Mouse (Mus musculus) adrenal gland, postnatal 25 days (tissue): Measurements from ENCODE around the gene Mterf2. TPM values are rescaled to one million over a fixed set of nuclear protein-coding genes. Genes with fewer than 3 reads are reported as not detected.

Experiments used
- DNase-seq: peaks from one replicate; pipeline ENCODE4 v3.0.0; 2021; ENCODE audit warnings: mixed read lengths
- long read RNA-seq: library from polyadenylated mRNA; stranded (forward); transcript quantifications from one replicate; pipeline ENCODE4 v2.0.0, GENCODE M21; 2021
- total RNA-seq: library from RNA; stranded (reverse); gene quantifications from 2 replicates; pipeline ENCODE4 v1.2.3, GENCODE M21; 2021

Mterf2 gene
- total RNA-seq: 3.9 and 9.1 TPM in 2 replicates
- long read RNA-seq, partial matches to known transcripts: 0 of 4 reads
- long read RNA-seq, other reads (novel, unspliced or antisense): 0 of 4 reads

DNA sequence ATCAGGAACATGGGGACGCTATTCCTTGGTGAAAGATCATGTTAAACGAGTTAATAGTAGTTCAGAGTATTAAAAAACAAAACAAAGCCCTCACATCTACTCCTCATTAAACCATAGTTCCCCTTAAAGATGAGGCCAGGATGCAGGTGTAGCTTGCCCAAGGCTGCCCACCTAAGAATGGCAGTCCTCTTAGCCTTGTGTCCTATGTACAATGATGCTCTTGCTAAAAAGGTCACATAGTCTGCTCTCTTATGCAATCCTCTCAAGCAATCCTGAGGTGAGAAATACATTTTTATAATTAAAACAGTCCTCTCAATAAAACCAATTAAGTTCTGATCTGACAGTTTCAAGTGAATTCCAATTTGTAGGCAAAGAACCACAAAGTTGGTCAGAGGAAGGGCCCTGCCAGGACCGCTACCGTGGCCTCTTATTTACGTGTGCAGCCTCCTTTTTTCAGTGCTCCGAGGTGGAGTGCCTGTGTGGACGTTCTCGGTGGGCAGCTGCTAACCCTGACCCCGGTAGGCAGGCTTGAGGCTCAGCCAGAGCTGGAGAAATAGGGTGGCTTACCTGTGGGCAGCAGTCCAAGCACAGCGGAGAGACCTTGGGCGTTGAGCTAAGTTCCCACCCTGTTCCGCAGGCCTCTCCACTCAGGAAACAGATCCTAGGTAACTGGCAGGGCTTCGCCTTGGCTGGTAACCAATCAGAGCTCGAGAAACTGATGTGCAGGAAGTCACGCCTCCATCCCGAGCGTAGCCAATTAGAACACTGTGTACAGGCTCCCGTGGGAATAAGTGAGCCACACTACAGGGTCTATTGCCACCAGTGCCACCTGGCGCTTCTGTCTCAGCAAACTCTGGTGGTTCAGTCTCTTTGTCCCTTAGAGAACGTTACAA is at the start of gene Mterf2:
Gene Mterf2, minus strand, starts transcription at position 633 of the 893 bp plus-strand sequence.
- peak; percentile 87 for DNase-seq

- DNase-seq: no peak
These were observed 48.8 kb upstream of the Mterf2 start for GRCm38 (mm10) chr10:85176640-85177039.

GRCm38 (mm10) chr10:85165306-85165705 is 37.5 kb upstream of the Mterf2 start:
- no peak for DNase-seq

GRCm38 (mm10) chr10:85164791-85165190 is 37.0 kb upstream of the Mterf2 start:
- no peak for DNase-seq

DNA sequence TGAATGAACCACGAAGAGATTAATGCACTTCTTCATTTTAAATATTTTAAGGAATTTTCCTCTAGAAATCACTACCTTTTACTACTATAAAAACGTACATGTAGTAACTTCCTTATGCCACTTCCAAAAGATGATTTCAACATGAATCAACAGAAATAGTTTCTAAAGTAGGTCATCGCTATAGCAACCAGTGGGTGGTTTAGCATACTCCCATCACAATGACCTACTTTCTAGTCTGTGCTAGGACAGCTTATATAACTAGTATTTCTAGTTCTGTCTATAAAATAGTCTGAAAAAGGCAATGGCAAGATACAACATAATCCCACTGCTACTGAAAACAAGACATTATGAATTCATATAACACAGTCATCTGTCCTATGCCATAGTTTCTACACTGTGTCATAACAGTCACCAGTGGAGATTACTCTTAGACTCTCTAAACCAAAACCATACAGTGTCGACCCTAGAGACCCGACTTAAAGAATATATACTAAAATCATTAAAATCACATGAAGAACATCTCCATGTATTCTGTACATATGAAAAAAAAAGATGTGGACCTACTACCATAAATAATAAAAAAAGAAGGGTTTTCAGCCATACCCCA is 34.0 kb upstream of the Mterf2 start:
- no peak for DNase-seq

DNA sequence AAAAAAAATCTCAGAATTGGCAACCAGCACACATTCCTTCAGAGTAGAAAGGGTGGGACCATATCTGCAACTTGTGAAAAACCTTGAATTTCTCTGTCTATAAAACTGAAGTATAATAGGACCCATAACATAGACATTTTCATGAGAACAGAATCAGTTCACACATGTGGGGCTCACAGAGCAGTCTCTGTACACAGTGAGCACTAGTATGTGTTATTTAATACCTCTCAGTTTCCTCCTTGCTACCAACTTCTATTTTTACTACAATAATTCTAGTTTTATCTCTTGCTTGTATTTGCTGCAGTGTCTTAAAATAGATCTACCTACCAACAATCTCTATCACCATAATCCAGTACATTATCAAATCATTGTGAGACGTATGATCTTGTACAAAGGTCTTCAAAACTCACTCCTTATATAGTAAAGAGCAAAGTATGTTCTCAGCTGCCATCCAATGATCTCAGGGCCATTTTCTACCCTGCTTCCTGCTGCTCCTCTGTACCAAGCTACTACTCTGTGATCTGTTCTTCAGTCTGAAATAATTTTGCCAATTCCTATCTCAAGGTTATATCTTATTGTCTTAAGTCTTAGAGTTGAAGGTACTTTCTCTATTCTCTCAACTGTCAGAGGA is 32.3 kb upstream of the Mterf2 start:
- no peak for DNase-seq

GRCm38 (mm10) chr10:85157451-85157850 is 29.6 kb upstream of the Mterf2 start:
- no peak for DNase-seq

- DNase-seq: peak; percentile 60
These were observed 26.4 kb upstream of the Mterf2 start for GRCm38 (mm10) chr10:85154195-85154594.

- no peak for DNase-seq
These were observed 21.4 kb upstream of the Mterf2 start for GRCm38 (mm10) chr10:85149226-85149625.

DNA sequence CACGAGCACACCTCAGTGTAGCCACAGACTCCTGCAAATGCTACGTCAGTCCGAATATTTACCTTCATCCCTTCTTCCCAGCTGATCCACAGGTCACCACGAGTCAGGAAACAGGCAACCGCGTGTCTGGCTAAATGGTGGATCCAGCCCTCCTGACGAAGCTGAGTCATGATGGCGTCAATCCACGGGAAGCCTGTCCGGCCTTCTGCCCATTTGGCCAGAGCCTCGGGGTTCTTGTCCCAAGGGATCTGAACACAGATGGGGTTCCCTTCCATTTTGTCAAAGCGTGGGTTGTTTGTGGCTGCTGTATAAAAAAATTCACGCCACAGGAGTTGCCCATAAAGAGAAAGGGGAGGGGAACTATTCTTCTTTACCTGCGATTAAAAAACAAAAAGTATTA is 18.5 kb upstream of the Mterf2 start:
- DNase-seq: no peak

GRCm38 (mm10) chr10:85141465-85141864 is 13.6 kb upstream of the Mterf2 start:
- no peak for DNase-seq

DNA sequence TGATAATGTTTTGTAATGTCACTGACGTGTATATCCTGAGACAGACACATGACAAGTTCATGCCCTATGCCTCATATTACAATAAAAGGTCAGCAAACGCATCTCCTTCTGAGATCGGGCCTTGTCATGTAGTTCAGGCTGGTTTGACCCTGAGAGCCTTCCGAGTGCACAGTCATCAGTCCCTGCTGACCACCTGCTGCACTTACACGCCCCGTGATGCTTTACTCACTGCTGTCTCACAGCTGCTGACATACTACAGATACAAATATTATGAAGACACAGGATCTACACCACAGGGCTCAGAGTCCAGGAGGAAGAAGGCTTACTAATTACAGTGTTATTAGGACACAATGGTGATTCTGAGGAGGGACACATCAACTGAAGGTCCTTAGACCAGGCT is 8.7 kb upstream of the Mterf2 start:
- DNase-seq: no peak

- no peak for DNase-seq
These were observed 626 bp upstream of the Mterf2 start for GRCm38 (mm10) chr10:85128453-85128852.

DNA sequence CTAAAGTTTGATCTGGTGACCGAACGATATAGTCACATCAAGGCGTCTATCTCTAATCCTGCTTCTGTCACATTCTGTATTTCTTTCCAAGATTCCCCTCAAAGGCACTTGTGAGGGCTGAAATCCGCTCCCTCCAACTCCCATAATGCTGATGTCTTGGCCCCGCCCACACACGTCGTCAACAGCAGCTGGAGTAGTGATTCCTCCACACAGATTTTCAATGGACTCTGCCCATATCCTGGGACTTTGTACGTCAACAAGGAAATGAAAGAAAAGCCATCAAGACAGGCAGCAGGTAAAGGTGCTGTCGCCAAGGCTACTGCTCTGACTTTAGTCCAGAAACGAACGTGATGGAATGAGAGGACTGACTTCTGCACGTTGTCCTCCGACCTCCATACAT is 2.6 kb downstream of the Mterf2 start:
- DNase-seq: no peak

- DNase-seq: no peak
These were observed 13.4 kb downstream of the Mterf2 start for GRCm38 (mm10) chr10:85114409-85114808.

GRCm38 (mm10) chr10:85103085-85103885 is 24.5 kb downstream of the Mterf2 start:
- peak; percentile 9 for DNase-seq

DNA sequence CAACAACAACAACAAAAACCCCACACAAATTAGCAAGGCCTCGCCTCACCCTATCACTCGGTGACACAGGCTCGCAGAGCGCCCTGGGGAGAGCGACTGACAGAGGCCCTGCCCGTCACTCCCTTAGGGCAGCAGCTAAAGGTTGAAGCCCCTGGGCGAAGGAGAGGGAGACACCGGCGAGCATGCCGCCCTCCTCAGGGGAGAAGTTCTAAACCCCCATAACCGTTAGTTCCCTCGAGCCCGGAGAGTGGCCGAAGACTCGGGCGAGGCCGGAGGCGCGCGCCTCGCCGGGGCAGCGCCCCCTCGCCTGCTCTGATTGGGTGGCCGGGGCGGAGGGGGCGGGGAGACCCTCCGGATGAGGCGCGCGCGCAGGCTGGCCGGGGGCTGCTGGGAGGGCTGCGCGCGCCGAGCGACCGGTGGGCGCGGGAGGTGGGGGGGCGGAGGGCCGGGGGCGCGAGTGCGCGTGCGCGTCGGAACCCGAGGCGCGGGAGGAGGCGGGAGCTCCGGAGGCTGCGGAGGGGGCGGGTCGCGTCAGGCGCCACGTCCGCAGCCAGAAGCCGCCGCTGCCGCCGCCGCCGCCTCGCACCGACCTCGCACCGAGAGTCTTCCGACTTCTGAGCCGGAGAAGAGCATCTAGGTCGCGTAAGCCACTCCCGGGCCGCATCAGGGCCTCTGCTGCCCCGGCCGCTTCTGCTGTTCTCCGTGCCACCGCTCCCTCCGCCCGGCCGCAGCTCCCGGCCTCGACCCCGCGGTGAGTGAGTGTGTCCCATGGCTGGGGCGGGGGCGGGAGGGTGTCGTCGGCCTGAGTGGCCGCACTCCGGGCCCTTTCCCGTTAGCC is 25.4 kb downstream of the Mterf2 start, which contains the start of the genes Fhl4 and Tmem263:
Gene Fhl4, minus strand, starts transcription at position 249 of the 838 bp plus-strand sequence.
Gene Tmem263, plus strand, starts transcription at position 381 of the 838 bp plus-strand sequence.
- peak; percentile 88 for DNase-seq

- no peak for DNase-seq
These were observed 26.0 kb downstream of the Mterf2 start for GRCm38 (mm10) chr10:85101841-85102240.

DNA sequence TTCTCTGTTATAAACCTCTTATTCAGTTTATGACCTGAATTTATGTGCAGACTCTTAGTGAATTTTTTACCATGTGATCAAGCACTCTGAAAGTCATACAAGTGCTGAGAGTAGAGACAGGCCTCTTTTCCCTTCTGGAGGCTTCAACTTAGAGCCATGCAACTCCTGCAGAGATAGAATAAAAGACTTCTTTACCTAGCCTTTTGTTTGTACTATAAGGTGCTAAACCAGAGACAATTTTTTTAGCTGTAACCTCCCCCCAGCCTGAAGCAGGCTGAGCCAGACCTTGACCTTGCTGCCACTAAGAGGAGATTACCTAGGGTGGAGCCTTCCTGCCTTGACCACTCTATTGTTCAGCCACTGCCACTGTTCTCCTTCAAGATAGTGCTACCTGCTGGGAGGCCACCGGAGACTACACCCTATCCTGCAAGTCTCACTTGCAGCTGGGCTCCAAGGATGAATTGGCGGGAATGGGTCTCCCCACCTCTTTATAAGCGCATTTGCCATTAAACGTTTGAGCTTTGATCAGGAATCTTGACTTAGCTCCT is 56.1 kb downstream of the Mterf2 start:
- DNase-seq: no peak
